Mouse (Mus musculus) B cell, adult 2 months (primary cell): ENCODE measurements around the gene Wdsub1.

ENCODE experiments used
- DNase-seq, 2 experiments: peaks; one replicate each; pipeline ENCODE4 v3.0.0; 2022

Gene Wdsub1

GRCm38 (mm10) chr2:59841189-59841939, 41.0 kb downstream of the Wdsub1 start:
- DNase-seq = no peak

GRCm38 (mm10) chr2:59840191-59840590, 42.2 kb downstream of the Wdsub1 start:
- no peak for DNase-seq

- no peak for DNase-seq
These were observed 42.6 kb downstream of the Wdsub1 start for GRCm38 (mm10) chr2:59839755-59840154.

- DNase-seq = no peak
These were observed 43.6 kb downstream of the Wdsub1 start for GRCm38 (mm10) chr2:59838825-59839224.

GRCm38 (mm10) chr2:59831831-59832230, 50.6 kb downstream of the Wdsub1 start:
- no peak for DNase-seq

GRCm38 (mm10) chr2:59830940-59831339, 51.5 kb downstream of the Wdsub1 start:
- DNase-seq = no peak

GRCm38 (mm10) chr2:59830151-59830550, 52.2 kb downstream of the Wdsub1 start:
- DNase-seq = no peak

GRCm38 (mm10) chr2:59829718-59830117, 52.7 kb downstream of the Wdsub1 start:
- DNase-seq = no peak

GRCm38 (mm10) chr2:59828777-59829508, 53.4 kb downstream of the Wdsub1 start:
- no peak for DNase-seq

- no peak for DNase-seq
These were observed 54.2 kb downstream of the Wdsub1 start for GRCm38 (mm10) chr2:59828103-59828655.

GRCm38 (mm10) chr2:59825380-59825779, 57.0 kb downstream of the Wdsub1 start:
- DNase-seq = no peak

- no peak for DNase-seq
These were observed 58.1 kb downstream of the Wdsub1 start for GRCm38 (mm10) chr2:59824289-59824688.

- no peak for DNase-seq
These were observed 61.3 kb downstream of the Wdsub1 start for GRCm38 (mm10) chr2:59821044-59821443.

GRCm38 (mm10) chr2:59820088-59820487, 62.3 kb downstream of the Wdsub1 start:
- no peak for DNase-seq

GRCm38 (mm10) chr2:59819415-59819814, 63.0 kb downstream of the Wdsub1 start:
- no peak for DNase-seq

- no peak for DNase-seq
These were observed 63.7 kb downstream of the Wdsub1 start for GRCm38 (mm10) chr2:59818663-59819062.

- no peak for DNase-seq
These were observed 67.4 kb downstream of the Wdsub1 start for GRCm38 (mm10) chr2:59814997-59815396.

- no peak for DNase-seq
These were observed 68.9 kb downstream of the Wdsub1 start for GRCm38 (mm10) chr2:59813457-59813856.

- no peak for DNase-seq
These were observed 69.8 kb downstream of the Wdsub1 start for GRCm38 (mm10) chr2:59812641-59813040.

GRCm38 (mm10) chr2:59811247-59811646, 71.1 kb downstream of the Wdsub1 start:
- DNase-seq = no peak

GRCm38 (mm10) chr2:59810039-59810438, 72.4 kb downstream of the Wdsub1 start:
- DNase-seq = no peak

GRCm38 (mm10) chr2:59808608-59809007, 73.8 kb downstream of the Wdsub1 start:
- DNase-seq = no peak

GRCm38 (mm10) chr2:59806038-59806437, 76.4 kb downstream of the Wdsub1 start:
- no peak for DNase-seq

- DNase-seq = no peak
These were observed 76.8 kb downstream of the Wdsub1 start for GRCm38 (mm10) chr2:59805595-59805994.
